Mouse (Mus musculus): ENCODE data around the gene Olfr205.
"Not testable (repeated sequence)": the region's sequence is repeated elsewhere in the genome, so short reads cannot be mapped to it uniquely, and the experiment has no call there.

Olfr205 gene

GRCm38 (mm10) chr16:59331038-59331437 lies at the start of gene Olfr205:
TSS of gene Olfr205 (minus strand) at chr16:59331138.
- DNase-seq = no peak

GRCm38 (mm10) chr16:59363893-59364292 lies 33.0 kb upstream of the Olfr205 start, which contains the start of gene Olfr209:
TSS of gene Olfr209 (minus strand) at chr16:59363993.
- no peak for DNase-seq

GRCm38 (mm10) chr16:59349146-59349545 lies 18.2 kb upstream of the Olfr205 start, which contains the start of gene Olfr206:
TSS of gene Olfr206 (minus strand) at chr16:59349246.
- no peak for DNase-seq

GRCm38 (mm10) chr16:59323262-59323661 lies 7.7 kb downstream of the Olfr205 start:
- DNase-seq = not testable (repeated sequence)

- DNase-seq = no peak
These were observed 12.8 kb downstream of the Olfr205 start, which contains the start of gene Olfr204 for GRCm38 (mm10) chr16:59318148-59318547. TSS of gene Olfr204 (minus strand) at chr16:59318248.

GRCm38 (mm10) chr16:59298581-59298980 lies 32.4 kb downstream of the Olfr205 start, which contains the start of gene Olfr203:
TSS of gene Olfr203 (plus strand) at chr16:59298881.
- no peak for DNase-seq

- DNase-seq = not testable (repeated sequence)
These were observed 43.4 kb downstream of the Olfr205 start for GRCm38 (mm10) chr16:59287576-59287975.

- DNase-seq = no peak
These were observed 44.2 kb downstream of the Olfr205 start, which contains the start of gene Olfr202 for GRCm38 (mm10) chr16:59286693-59287092. TSS of gene Olfr202 (minus strand) at chr16:59286793.

GRCm38 (mm10) chr16:59283476-59283875 lies 47.5 kb downstream of the Olfr205 start:
- no peak for DNase-seq

GRCm38 (mm10) chr16:59280542-59280941 lies 50.4 kb downstream of the Olfr205 start:
- DNase-seq = no peak

All from kidney, postnatal 4 days (tissue).